Mouse (Mus musculus): ENCODE results near the gene Rab3gap2.

Gene Rab3gap2

DNA sequence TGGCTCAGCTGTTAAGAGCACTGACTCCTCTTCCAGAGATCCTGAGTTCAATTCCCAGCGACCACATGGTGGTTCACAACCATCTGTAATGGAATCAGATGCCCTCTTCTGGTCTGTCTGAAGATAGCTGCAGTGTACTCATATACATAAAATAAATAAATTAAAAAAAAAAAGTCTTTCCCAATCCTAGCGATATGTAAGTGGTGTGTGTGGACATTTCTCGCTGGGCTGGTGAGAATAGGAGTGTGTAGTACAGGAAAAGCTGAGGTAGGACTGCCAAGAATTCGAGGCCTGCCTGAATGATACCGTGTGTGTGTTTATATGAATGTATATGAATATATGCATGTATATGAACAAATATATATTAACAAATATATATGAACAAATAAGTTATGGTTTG is 127.4 kb downstream of the Rab3gap2 start:
- ATAC-seq (ENCODE audit: low TSS enrichment), result no peak

- peak; percentile 87 for ATAC-seq (ENCODE audit: low TSS enrichment)
These were observed 128.1 kb downstream of the Rab3gap2 start, which contains the start of gene Bpnt1 for GRCm38 (mm10) chr1:185331983-185332430. Gene Bpnt1, plus strand, starts transcription at chr1:185332149.

DNA sequence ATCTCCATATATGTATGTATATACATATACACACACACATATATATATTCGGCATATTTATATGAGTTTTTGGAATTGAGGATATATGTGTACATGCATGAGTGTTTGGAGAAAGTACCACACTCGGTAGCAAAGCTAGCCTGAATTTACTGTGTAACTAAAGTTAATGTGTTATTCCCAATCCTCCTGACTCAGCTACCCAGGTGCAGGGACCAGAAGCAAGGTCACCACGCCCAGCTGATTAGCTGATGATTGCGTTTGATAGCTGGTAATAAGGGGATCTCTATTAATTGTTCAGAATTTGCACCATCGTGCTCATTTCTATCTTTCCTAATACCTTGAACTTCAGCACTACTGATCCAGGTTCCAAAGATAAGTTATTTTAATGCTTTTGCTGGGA is 129.7 kb downstream of the Rab3gap2 start:
- ATAC-seq (ENCODE audit: low TSS enrichment), result no peak

GRCm38 (mm10) chr1:185334136-185334535 is 130.2 kb downstream of the Rab3gap2 start:
- ATAC-seq (ENCODE audit: low TSS enrichment), result no peak

DNA sequence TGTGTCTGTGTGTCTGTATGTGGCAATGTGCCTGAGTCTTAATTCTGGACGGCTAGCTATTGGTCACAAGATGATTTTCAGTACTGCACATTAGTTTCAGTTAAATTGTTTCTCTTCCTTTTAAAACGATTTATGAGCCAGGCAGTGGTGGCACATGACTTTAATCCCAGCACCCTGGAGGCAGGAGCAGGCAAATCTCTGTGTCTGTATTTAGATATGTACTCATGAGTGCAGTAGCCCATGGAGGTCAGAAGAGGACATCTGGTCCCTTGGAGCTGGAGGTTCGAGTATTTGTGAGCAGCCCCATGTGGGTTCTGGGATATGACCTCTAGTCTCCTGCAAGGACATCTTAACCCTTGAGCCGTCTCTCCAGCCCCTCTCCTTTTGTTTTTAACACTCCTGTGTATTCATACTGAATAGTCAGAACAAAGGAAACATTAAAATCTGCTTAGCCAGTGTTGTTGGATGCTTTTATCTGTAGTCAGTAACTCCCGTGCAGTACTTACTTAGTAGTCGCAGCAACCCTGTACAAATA is 131.4 kb downstream of the Rab3gap2 start:
- ATAC-seq (ENCODE audit: low TSS enrichment), result no peak
